Mouse (Mus musculus) CH12.LX (cell line): ENCODE results near the gene Casp7. TPM values are rescaled to one million over a fixed set of nuclear protein-coding genes. Genes with fewer than 3 reads are reported as not detected.

Experiments
- DNase-seq: peaks from one replicate; pipeline ENCODE4 v3.0.0-alpha.2; 2013; ENCODE audit errors: extremely low read depth
- H3K27ac ChIP-seq: 2 replicates; pipeline ENCODE4 v1.5.1; 2012; ENCODE audit warnings: low read depth, mild to moderate bottlenecking, control low read depth, moderate library complexity; ENCODE audit not compliant: insufficient read depth
- H3K27me3 ChIP-seq: replicated peaks from 2 replicates; pipeline ENCODE3; 2012; ENCODE audit warnings: inconsistent platforms
- H3K36me3 ChIP-seq, 2 experiments: replicated peaks in 1 of 2; 2 replicates each; pipeline versions ENCODE3 to v1.6.1; 2012; ENCODE audit warnings: inconsistent platforms in 1 of 2, low read length in 1 of 2, mild to moderate bottlenecking in 1 of 2, mixed read lengths in 1 of 2, moderate library complexity in 1 of 2; ENCODE audit not compliant: control insufficient read depth in 1 of 2, insufficient read depth in 1 of 2
- H3K4me1 ChIP-seq, 2 experiments: 2 replicates each; pipeline ENCODE4 v1.6.1; 2012; ENCODE audit warnings: inconsistent platforms in 1 of 2, moderate library complexity in 1 of 2; ENCODE audit not compliant: insufficient read depth in 2 of 2, control insufficient read depth in 1 of 2
- H3K4me2 ChIP-seq: 2 replicates; pipeline ENCODE4 v1.6.1; 2012; ENCODE audit warnings: low read depth, mild to moderate bottlenecking, control low read depth; ENCODE audit not compliant: poor library complexity, insufficient read depth, severe bottlenecking
- H3K4me3 ChIP-seq, 3 experiments: fragments of 150-350 bp in 1 of 3; sonication (generic) in 1 of 3; replicated peaks in 1 of 3; 2 replicates each; pipeline versions ENCODE3 to v1.5.1; 2011 to 2012; ENCODE audit warnings: low read depth in 2 of 3, low read length in 2 of 3, mild to moderate bottlenecking in 2 of 3, moderate library complexity in 2 of 3, control low read depth in 1 of 3, improper control_type of control experiment in 1 of 3, inconsistent platforms in 1 of 3, mixed read lengths in 1 of 3; ENCODE audit not compliant: poor library complexity in 1 of 3
- H3K79me2 ChIP-seq: replicated peaks from 2 replicates; pipeline ENCODE4 v1.6.1; 2012; ENCODE audit warnings: mild to moderate bottlenecking, moderate library complexity; ENCODE audit not compliant: control insufficient read depth, poor library complexity, insufficient read depth, severe bottlenecking; ENCODE audit errors: extremely low read depth
- H3K9ac ChIP-seq: 2 replicates; pipeline ENCODE4 v1.6.1; 2012; ENCODE audit warnings: low read depth, mild to moderate bottlenecking, control low read depth, moderate library complexity; ENCODE audit not compliant: insufficient read depth
- H3K9me3 ChIP-seq: replicated peaks from 2 replicates; pipeline ENCODE3; 2012; ENCODE audit warnings: low read length, inconsistent platforms, mixed read lengths
- BHLHE40 ChIP-seq: IDR thresholded peaks from 2 replicates; pipeline ENCODE4 v1.6.1; 2011; ENCODE audit warnings: mild to moderate bottlenecking, low read depth, low read length, improper control_type of control experiment
- CHD1 ChIP-seq: IDR thresholded peaks from 2 replicates; pipeline ENCODE4 v1.6.1; 2012; ENCODE audit warnings: low read depth, low read length, improper control_type of control experiment, inconsistent platforms
- CHD2 ChIP-seq: IDR thresholded peaks from 2 replicates; pipeline ENCODE4 v1.6.1; 2011; ENCODE audit warnings: low read length, improper control_type of control experiment
- CTCF ChIP-seq, 2 experiments: IDR thresholded peaks in 1 of 2; conservative IDR thresholded peaks in 1 of 2; 2 replicates each; pipeline ENCODE4 v1.5.1; 2011 to 2012; ENCODE audit warnings: low read depth in 2 of 2, low read length in 2 of 2, improper control_type of control experiment in 1 of 2, inconsistent platforms in 1 of 2, mild to moderate bottlenecking in 1 of 2, moderate library complexity in 1 of 2
- E2F4 ChIP-seq: IDR thresholded peaks from 2 replicates; pipeline ENCODE4 v1.6.1; 2011; ENCODE audit warnings: low read depth, low read length, improper control_type of control experiment; ENCODE audit not compliant: insufficient replicate concordance
- GABPA ChIP-seq: IDR thresholded peaks from 2 replicates; pipeline ENCODE4 v1.6.1; 2012; ENCODE audit warnings: low read depth, low read length, improper control_type of control experiment, inconsistent platforms; ENCODE audit not compliant: insufficient replicate concordance
- HCFC1 ChIP-seq: IDR thresholded peaks from 2 replicates; pipeline ENCODE4 v1.6.1; 2012; ENCODE audit warnings: low read depth, mild to moderate bottlenecking, inconsistent platforms, low read length, improper control_type of control experiment
- IRF4 ChIP-seq: IDR thresholded peaks from 2 replicates; pipeline ENCODE4 v1.6.1; 2014; ENCODE audit warnings: low read depth, mild to moderate bottlenecking, inconsistent platforms, low read length, improper control_type of control experiment
- JUN ChIP-seq: IDR thresholded peaks from 2 replicates; pipeline ENCODE4 v1.6.1; 2011; ENCODE audit warnings: low read depth, mild to moderate bottlenecking, low read length, improper control_type of control experiment, moderate library complexity; ENCODE audit not compliant: insufficient read depth
- JUND ChIP-seq: conservative IDR thresholded peaks from 2 replicates; pipeline ENCODE4 v1.6.1; 2011; ENCODE audit warnings: low read depth, low read length, improper control_type of control experiment
- KAT2A ChIP-seq: IDR thresholded peaks from 2 replicates; pipeline ENCODE4 v1.6.1; 2012; ENCODE audit warnings: low read length, improper control_type of control experiment, inconsistent platforms; ENCODE audit not compliant: insufficient replicate concordance
- MAFK ChIP-seq: IDR thresholded peaks from 2 replicates; pipeline ENCODE4 v1.6.1; 2011; ENCODE audit warnings: low read length, improper control_type of control experiment; ENCODE audit not compliant: insufficient replicate concordance
- MEF2A ChIP-seq: IDR thresholded peaks from 2 replicates; pipeline ENCODE4 v1.6.1; 2014; ENCODE audit warnings: low read depth, mild to moderate bottlenecking, inconsistent platforms, low read length, improper control_type of control experiment, borderline replicate concordance
- MXI1 ChIP-seq: IDR thresholded peaks from 2 replicates; pipeline ENCODE4 v1.6.1; 2011; ENCODE audit warnings: mild to moderate bottlenecking, low read depth, low read length, improper control_type of control experiment
- NELFE ChIP-seq: IDR thresholded peaks from 2 replicates; pipeline ENCODE4 v1.6.1; 2011; ENCODE audit warnings: low read depth, low read length, improper control_type of control experiment
- NRF1 ChIP-seq: IDR thresholded peaks from 2 replicates; pipeline ENCODE4 v1.6.1; 2014; ENCODE audit warnings: low read depth, mild to moderate bottlenecking, inconsistent platforms, low read length, improper control_type of control experiment, moderate library complexity
- POLR2A ChIP-seq: IDR thresholded peaks from 2 replicates; pipeline ENCODE4 v1.6.1; 2011; ENCODE audit warnings: low read depth, mild to moderate bottlenecking, improper control_type of control experiment, low read length
- RAD21 ChIP-seq: IDR thresholded peaks from 2 replicates; pipeline ENCODE4 v1.6.1; 2011; ENCODE audit warnings: low read depth, mild to moderate bottlenecking, low read length, improper control_type of control experiment, moderate library complexity
- RCOR1 ChIP-seq: conservative IDR thresholded peaks from 2 replicates; pipeline ENCODE4 v1.6.1; 2012; ENCODE audit warnings: low read depth, mild to moderate bottlenecking, inconsistent platforms, low read length, improper control_type of control experiment
- SIN3A ChIP-seq: IDR thresholded peaks from 2 replicates; pipeline ENCODE4 v1.6.1; 2012; ENCODE audit warnings: low read length, improper control_type of control experiment, inconsistent platforms
- TBP ChIP-seq: conservative IDR thresholded peaks from 2 replicates; pipeline ENCODE4 v1.6.1; 2011; ENCODE audit warnings: low read depth, low read length, improper control_type of control experiment
- TCF12 ChIP-seq: IDR thresholded peaks from 2 replicates; pipeline ENCODE4 v1.6.1; 2014; ENCODE audit warnings: low read depth, mild to moderate bottlenecking, inconsistent platforms, low read length, improper control_type of control experiment
- UBTF ChIP-seq: IDR thresholded peaks from 2 replicates; pipeline ENCODE4 v1.6.1; 2012; ENCODE audit warnings: low read depth, mild to moderate bottlenecking, inconsistent platforms, low read length, improper control_type of control experiment, moderate library complexity
- USF1 ChIP-seq: IDR thresholded peaks from 2 replicates; pipeline ENCODE4 v1.6.1; 2014; ENCODE audit warnings: low read depth, mild to moderate bottlenecking, inconsistent platforms, low read length, improper control_type of control experiment
- ZC3H11A ChIP-seq: IDR thresholded peaks from 2 replicates; pipeline ENCODE4 v1.6.1; 2012; ENCODE audit warnings: low read depth, mild to moderate bottlenecking, inconsistent platforms, low read length, improper control_type of control experiment
- ZMIZ1 ChIP-seq: IDR thresholded peaks from 2 replicates; pipeline ENCODE4 v1.6.1; 2012; ENCODE audit warnings: low read depth, mild to moderate bottlenecking, inconsistent platforms, low read length, improper control_type of control experiment
- dilution Hi-C: fragments of 300-500 bp; cut with MboI; formaldehyde crosslinking; loops from 2 replicates; pipeline ENCODE4 v1.14.3; 2020; ENCODE audit warnings: low sequenced_read_pairs; ENCODE audit not compliant: extremely low pct_unique_long_range_greater_than_20kb, extremely low pct_ligation_motif_present
- in situ Hi-C: fragments of 300-500 bp; cut with MboI; formaldehyde crosslinking; loops from 3 replicates; pipeline ENCODE4 v1.14.3; 2019; ENCODE audit warnings: low sequenced_read_pairs, low pct_ligation_motif_present, low pct_unique_long_range_greater_than_20kb, mixed read lengths
- polyA plus RNA-seq: library from polyadenylated mRNA; unstranded; fragments of >175 nt; gene quantifications from 2 replicates; pipeline ENCODE4 v1.2.1, GENCODE M21; 2012; ENCODE audit warnings: low read depth; ENCODE audit not compliant: insufficient read length
- total RNA-seq, 2 experiments: library from RNA; depleted of rRNA; stranded (reverse); fragments of 300-350 nt in 1 of 2; fragments of >200 nt in 1 of 2; gene quantifications; 2 replicates each; pipeline ENCODE4 v1.2.3; 2012 to 2014

Gene Casp7
- total and polyA plus RNA-seq, 3 experiments = 6.3 to 11.8 (median 6.8) TPM

GRCm38 (mm10) chr19:56470286-56471020 is 73.5 kb downstream of the Casp7 start:
- in situ Hi-C loops (no loop called here), dilution Hi-C loops (no loop called here)
- no peak overlapping the region for H3K9ac ChIP-seq
- no peaks in the 10 kb centered on the region for H3K36me3 ChIP-seq
- TF ChIP-seq KAT2A = no peak
- TF ChIP-seq MEF2A = no peak
- no peak for TF ChIP-seq RCOR1
- no peak for TF ChIP-seq CHD1
- TF ChIP-seq UBTF = no peak
- TF ChIP-seq NELFE = no peak
- TF ChIP-seq E2F4 = no peak
- no peak for TF ChIP-seq CHD2
- no peak for TF ChIP-seq HCFC1
- no peak for TF ChIP-seq GABPA
- no peak for TF ChIP-seq MAFK
- TF ChIP-seq POLR2A = no peak
- no peak for TF ChIP-seq USF1
- TF ChIP-seq BHLHE40 = no peak
- no peak for TF ChIP-seq SIN3A
- no peak for TF ChIP-seq JUND
- no peak for TF ChIP-seq MXI1
- no peak for TF ChIP-seq TBP
- H3K4me1 ChIP-seq = peaks cover 5 to 10% of the 10 kb centered on the region in 2 experiments
- no peak overlapping the region for H3K4me2 ChIP-seq
- H3K9me3 ChIP-seq = no peaks in the 10 kb centered on the region
- H3K27ac ChIP-seq = no peak overlapping the region
- H3K27me3 ChIP-seq = no peaks in the 10 kb centered on the region
- H3K79me2 ChIP-seq = no peaks in the 10 kb centered on the region
- peak; percentile 21 for DNase-seq
- H3K4me3 ChIP-seq = no peak overlapping the region

GRCm38 (mm10) chr19:56471934-56472333 is 75.0 kb downstream of the Casp7 start:
- Histone ChIP-seq H3K36me3 (no peaks in the 10 kb centered on the region), H3K79me2 (no peaks in the 10 kb centered on the region), H3K4me3 (no peak overlapping the region), H3K4me2 (no peak overlapping the region), H3K9me3 (no peaks in the 10 kb centered on the region), H3K27me3 (no peaks in the 10 kb centered on the region), H3K9ac (no peak overlapping the region), H3K4me1 (peaks cover 5 to 10% of the 10 kb centered on the region in 2 experiments), H3K27ac (no peak overlapping the region)
- dilution Hi-C loops = no loop called here
- in situ Hi-C loops = no loop called here
- TF ChIP-seq RAD21 (no peak), HCFC1 (no peak), ZC3H11A (no peak), TCF12 (no peak), SIN3A (no peak), CHD1 (no peak), ZMIZ1 (no peak), CTCF (conservative IDR thresholded peaks at IDR 0.05 in 1 of 2, IDR thresholded peaks at IDR 0.05 in 1 of 2; ENCODE audit: low read depth in 2 of 2, low read length in 2 of 2) (no peak), JUN (no peak), NRF1 (no peak), IRF4 (no peak)
- no peak for DNase-seq
